ENCODE assay signal across 10 mouse cellular contexts in genomic region chr8:57410473-57410863, GRCm38 (mm10). TPM values are rescaled to one million over a fixed set of nuclear protein-coding genes. Genes with fewer than 3 reads are reported as not detected.
DNase-seq lines count a peak whose midpoint lies in the region; ATAC-seq lines count a peak whose summit lies in the region.
"Had no signal": no experiment of that assay in that cellular context is flagged by ENCODE, and none has a peak within 500 bp of the region (broad histone marks: within the 10 kb centered on the region; RNA-seq: fewer than 3 reads in every experiment).

No protein-coding gene starts in this region.

- no peak for DNase-seq in heart, adult 18-20 months
- peak; percentile 19 for DNase-seq in kidney, adult 18-20 months
- DNase-seq in adrenal gland, adult 8-10 months, result no peak
- DNase-seq in urinary bladder, adult 18-20 months (ENCODE audit: low spot score in 2 of 2), result no peak
- DNase-seq in spleen, postnatal 36 days (ENCODE audit: low spot score in 2 of 2), result no peak

- H3K27me3 ChIP-seq in heart, embryonic 16.5 days (ENCODE audit: control insufficient read depth, insufficient read depth, low read length), result no peaks in the 10 kb centered on the region; the same call in 1 of the 2 replicates
- peaks cover 45% of the 10 kb centered on the region for H3K27me3 ChIP-seq in embryonic facial prominence, embryonic 13.5 days
- H3K27me3 ChIP-seq in neural tube, embryonic 12.5 days (replicated peaks), result peaks cover 22% of the 10 kb centered on the region

- peak overlapping the region; percentile 46; the same call in 1 of the 2 replicates for H3K27ac ChIP-seq in heart, embryonic 16.5 days (ENCODE audit: low read length)
- no peak overlapping the region for H3K27ac ChIP-seq in embryonic facial prominence, embryonic 13.5 days
- no peak overlapping the region for H3K27ac ChIP-seq in neural tube, embryonic 12.5 days

- H3K4me2 ChIP-seq in heart, embryonic 16.5 days (ENCODE audit: low read depth, low read length), result peak overlapping the region; percentile 56
- H3K4me2 ChIP-seq in embryonic facial prominence, embryonic 13.5 days, result peak overlapping the region; percentile 46
- H3K4me2 ChIP-seq in neural tube, embryonic 12.5 days (replicated peaks), result peak overlapping the region; percentile 47

- H3K4me3 ChIP-seq in heart, embryonic 16.5 days (ENCODE audit: low read length), result peak overlapping the region; percentile 16; the same call in 1 of the 2 replicates
- H3K4me3 ChIP-seq in embryonic facial prominence, embryonic 13.5 days, result peak overlapping the region; percentile 19
- H3K4me3 ChIP-seq in neural tube, embryonic 12.5 days, result 0 out of 2 replicates have a peak overlapping the region, but pooled peaks have one; percentile 1
- H3K4me3 ChIP-seq: megakaryocyte, embryonic 14.5 days had no signal

- H3K9ac ChIP-seq in heart, embryonic 16.5 days (ENCODE audit: low read length), result peak overlapping the region; percentile 4
- no peak overlapping the region for H3K9ac ChIP-seq in embryonic facial prominence, embryonic 13.5 days
- H3K9ac ChIP-seq in neural tube, embryonic 12.5 days, result no peak overlapping the region

- no peaks in the 10 kb centered on the region for H3K9me3 ChIP-seq in heart, embryonic 16.5 days (replicated peaks; ENCODE audit: control insufficient read depth, low read length)
- H3K9me3 ChIP-seq in embryonic facial prominence, embryonic 13.5 days, result no peaks in the 10 kb centered on the region
- no peaks in the 10 kb centered on the region for H3K9me3 ChIP-seq in neural tube, embryonic 12.5 days
- H3K9me3 ChIP-seq: megakaryocyte, embryonic 14.5 days had no signal

- no peaks in the 10 kb centered on the region for H3K36me3 ChIP-seq in heart, embryonic 16.5 days (ENCODE audit: control insufficient read depth, insufficient read depth)
- no peaks in the 10 kb centered on the region for H3K36me3 ChIP-seq in embryonic facial prominence, embryonic 13.5 days
- no peaks in the 10 kb centered on the region for H3K36me3 ChIP-seq in neural tube, embryonic 12.5 days

- peaks cover 6% of the 10 kb centered on the region for H3K4me1 ChIP-seq in heart, embryonic 16.5 days (ENCODE audit: control insufficient read depth, insufficient read depth, low read length)
- H3K4me1 ChIP-seq in embryonic facial prominence, embryonic 13.5 days, result peaks cover 16% of the 10 kb centered on the region
- peaks cover 6% of the 10 kb centered on the region; the same call in 1 of the 2 replicates for H3K4me1 ChIP-seq in neural tube, embryonic 12.5 days
- H3K4me1 ChIP-seq: megakaryocyte, embryonic 14.5 days had no signal

- 19% methylated on average over 16 of the region's 16 CpGs for WGBS in heart, embryonic 16.5 days
- 5% methylated on average over 16 of the region's 16 CpGs for WGBS in embryonic facial prominence, embryonic 13.5 days
- 3% methylated on average over 16 of the region's 16 CpGs for WGBS in neural tube, embryonic 12.5 days

- ATAC-seq in heart, embryonic 16.5 days (replicated peaks; ENCODE audit: extremely low read depth, insufficient read depth, low FRiP score), result no peak; the same call in 1 of the 2 replicates
- ATAC-seq in embryonic facial prominence, embryonic 13.5 days (ENCODE audit: insufficient number of reproducible peaks, insufficient read depth, low FRiP score, low TSS enrichment, low read depth), result no peak
- peak; percentile 79 for ATAC-seq in neural tube, embryonic 12.5 days (ENCODE audit: low FRiP score, low read depth)

RNA-seq across cellular contexts. Expression of gene Scrg1, which starts 45.3 kb away (rescaled TPM):
- 1.3 and 1.4 TPM in 2 replicates for polyA plus RNA-seq in heart, embryonic 16.5 days (2015; fragmentation: Nextera tagmentation; extraction: Ambion mirVana)
- total RNA-seq in heart, adult 18-20 months (2021), result not detected
- polyA plus RNA-seq in embryonic facial prominence, embryonic 13.5 days (2015; fragmentation: Nextera tagmentation; extraction: Ambion mirVana), result 5.5 and 6.1 TPM in 2 replicates
- polyA plus RNA-seq in neural tube, embryonic 12.5 days (2016; fragmentation: Nextera tagmentation; extraction: Ambion mirVana), result 2.0 and 2.1 TPM in 2 replicates
- total RNA-seq in adrenal gland, adult 8-10 months (2022), result under 1 TPM in 2 of 4 experiments, not detected in 2; 0.59 to 0.75 TPM
- total RNA-seq: MEL had no signal
